Mouse (Mus musculus) lung, adult 2 months (tissue): ENCODE results near the gene Itgb2. TPM values are rescaled to one million over a fixed set of nuclear protein-coding genes. Genes with fewer than 3 reads are reported as not detected.

Experiments
- DNase-seq: peaks from one replicate; pipeline ENCODE4 v3.0.0; 2022
- H3K4me1 ChIP-seq: fragments of 200-500 bp; 2 replicates; pipeline ENCODE4 v1.6.1; 2011; ENCODE audit warnings: low read length; ENCODE audit not compliant: control insufficient read depth, insufficient read depth
- H3K4me3 ChIP-seq: fragments of 200-500 bp; replicated peaks from 2 replicates; pipeline ENCODE3; 2011; ENCODE audit warnings: low read depth, mild to moderate bottlenecking, control low read depth, low read length; ENCODE audit errors: extremely low read depth
- CTCF ChIP-seq: fragments of 200-500 bp; IDR thresholded peaks from 2 replicates; pipeline ENCODE4 v1.5.1; 2011; ENCODE audit warnings: mild to moderate bottlenecking, low read length, control low read depth; ENCODE audit not compliant: insufficient read depth
- POLR2A ChIP-seq: fragments of 200-500 bp; IDR thresholded peaks from 2 replicates; pipeline ENCODE4 v1.6.1; 2011; ENCODE audit warnings: low read depth, mild to moderate bottlenecking, control low read depth, low read length, borderline replicate concordance; ENCODE audit errors: extremely low read depth
- whole genome bisulfite sequencing: fragments of 180-500 bp; shearing (Covaris S2); methylation state at CpG from one replicate; pipeline ENCODE4 v1.1.7; 2018; 5-methylcytosine and 5-hydroxymethylcytosine counted together
- polyA plus RNA-seq: library from polyadenylated mRNA; depleted of rRNA; stranded (reverse); fragments of >200 nt; gene quantifications from 2 replicates; pipeline ENCODE4 v1.2.3, GENCODE M21; 2012

Itgb2 gene
- polyA plus RNA-seq, 1 experiment: 91.7 TPM

DNA sequence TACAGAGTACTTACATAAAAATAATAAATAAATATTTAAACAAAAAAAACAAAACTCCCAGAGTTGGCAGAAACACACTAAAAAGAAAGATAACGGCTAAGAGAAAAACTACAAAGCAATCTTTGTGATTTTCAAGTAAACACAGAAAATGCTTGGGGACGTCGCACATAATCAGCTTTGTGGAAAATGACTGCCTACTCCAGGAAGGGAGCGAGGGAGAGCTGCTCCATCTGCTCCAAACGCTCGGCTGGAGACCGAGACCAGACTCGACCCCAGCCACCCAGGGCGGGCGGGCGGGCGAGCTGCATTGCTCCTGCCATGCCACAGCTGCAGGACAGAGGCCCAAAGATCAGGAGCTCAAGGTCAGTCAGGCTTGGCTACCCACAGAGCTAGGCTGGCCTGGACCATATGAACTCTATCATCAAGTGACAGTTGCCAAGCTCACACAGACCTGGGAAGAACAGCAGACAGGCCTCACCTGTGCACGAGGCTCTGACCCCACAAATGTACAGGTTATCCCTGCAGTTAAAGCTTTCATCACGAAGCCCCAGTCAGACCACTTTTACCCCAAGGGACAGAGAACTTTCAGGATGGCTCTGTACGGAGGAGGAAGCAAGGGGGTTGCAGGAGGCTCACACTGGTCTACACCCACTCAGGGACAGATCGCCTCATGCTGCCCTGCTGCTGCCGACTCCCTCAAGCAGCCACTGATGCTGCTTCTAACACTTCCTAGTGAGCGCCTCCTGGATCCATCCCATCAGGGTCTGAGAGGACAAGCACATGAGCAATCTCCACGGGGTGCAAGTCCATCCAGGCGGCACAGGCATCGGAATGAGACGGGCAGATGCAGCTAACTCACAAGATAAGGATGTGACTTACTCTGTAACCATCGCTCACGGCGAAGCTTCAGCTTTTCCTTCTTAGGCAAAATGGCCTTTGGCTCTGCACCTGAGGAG lies 26.8 kb upstream of the Itgb2 start:
- TF ChIP-seq POLR2A (no peak), CTCF (no peak)

DNA sequence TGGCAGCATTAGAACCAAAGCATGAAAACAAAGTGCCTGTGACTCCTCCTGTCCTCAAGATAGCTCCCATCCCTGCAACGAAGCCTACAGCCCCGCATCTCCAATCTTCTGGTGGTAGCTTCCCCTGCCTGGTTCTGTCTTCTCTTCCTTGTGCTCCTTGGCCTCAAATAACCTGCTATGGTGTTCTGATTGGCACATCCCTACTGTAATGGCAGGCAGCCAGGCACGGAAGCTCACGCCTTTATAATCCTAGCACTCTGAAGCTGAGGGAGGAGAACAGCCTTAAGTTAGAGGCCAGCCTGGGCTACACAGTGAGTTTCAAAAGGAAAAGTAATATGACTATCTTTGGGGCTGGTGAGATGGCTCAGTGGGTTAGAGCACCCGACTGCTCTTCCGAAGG lies 25.9 kb upstream of the Itgb2 start:
- Histone ChIP-seq H3K4me1 (peaks cover 9% of the 10 kb centered on the region), H3K4me3 (no peak overlapping the region)
- TF ChIP-seq POLR2A (no peak), CTCF (no peak)
- WGBS: 75% methylated on average over 6 of the region's 6 CpGs
- DNase-seq: no peak

More for the DNA sequence above, 26.8 kb upstream of the Itgb2 start:
- H3K4me3 ChIP-seq: no peak overlapping the region
- H3K4me1 ChIP-seq: peaks cover 7% of the 10 kb centered on the region; the same call in 1 of the 2 replicates
- DNase-seq: no peak
- 75% methylated on average over 25 of the region's 25 CpGs for WGBS

DNA sequence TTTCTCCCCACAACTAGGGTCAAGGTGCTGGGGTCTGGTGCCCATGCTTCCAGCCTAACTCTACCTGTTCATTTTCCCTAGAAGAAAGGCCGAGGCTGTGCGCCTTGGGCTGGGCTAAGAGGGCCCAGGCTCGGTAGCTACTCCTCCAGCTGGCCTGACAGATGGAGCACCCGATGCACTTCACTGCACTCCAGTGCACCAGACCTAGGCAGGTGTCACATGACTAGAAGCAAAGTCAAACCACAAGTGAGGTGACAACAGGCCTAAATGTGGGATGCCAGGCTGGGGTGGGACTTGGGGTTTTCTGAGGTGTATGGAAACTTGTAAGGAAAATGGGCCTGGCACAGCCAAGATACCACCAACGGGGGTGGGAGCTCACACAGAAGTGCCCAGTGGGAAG lies 23.5 kb upstream of the Itgb2 start:
- H3K4me3 ChIP-seq: no peak overlapping the region
- WGBS: 68% methylated on average over 5 of the region's 5 CpGs
- TF ChIP-seq CTCF: no peak
- TF ChIP-seq POLR2A: no peak
- DNase-seq: no peak
- peaks cover 10% of the 10 kb centered on the region for H3K4me1 ChIP-seq

DNA sequence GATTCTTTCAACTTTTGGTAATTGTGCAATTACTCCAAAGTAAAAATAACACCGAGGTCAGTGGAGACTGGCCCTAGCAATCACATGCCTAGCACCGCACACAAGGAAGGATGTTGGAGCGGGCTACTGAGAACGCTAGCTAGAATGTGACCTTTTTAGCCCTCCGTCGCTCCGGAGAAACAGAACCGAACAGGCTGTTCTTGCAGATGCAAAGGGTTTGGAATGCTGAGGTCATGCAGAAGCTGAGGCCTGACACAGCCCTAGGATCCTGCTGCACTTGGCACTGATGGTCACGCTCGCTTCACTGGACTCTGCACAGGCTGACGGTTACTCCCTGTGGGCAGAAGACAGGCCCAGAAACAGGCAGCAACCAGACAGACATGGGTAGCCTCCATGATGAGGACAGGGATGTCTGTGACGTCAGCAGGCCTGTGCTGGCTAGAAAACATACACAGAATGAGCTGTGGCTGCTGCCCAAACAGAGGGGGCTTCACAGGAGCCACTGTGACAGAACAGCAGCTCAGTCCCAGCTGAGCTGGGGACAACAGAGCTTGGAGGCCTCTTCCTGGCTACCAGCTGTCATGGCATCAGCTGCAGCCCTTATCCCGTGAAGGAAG lies 23.0 kb upstream of the Itgb2 start:
- 68% methylated on average over 13 of the region's 13 CpGs for WGBS
- DNase-seq: no peak
- TF ChIP-seq CTCF (no peak), POLR2A (no peak)
- no peak overlapping the region for H3K4me3 ChIP-seq
- peaks cover 10% of the 10 kb centered on the region for H3K4me1 ChIP-seq

DNA sequence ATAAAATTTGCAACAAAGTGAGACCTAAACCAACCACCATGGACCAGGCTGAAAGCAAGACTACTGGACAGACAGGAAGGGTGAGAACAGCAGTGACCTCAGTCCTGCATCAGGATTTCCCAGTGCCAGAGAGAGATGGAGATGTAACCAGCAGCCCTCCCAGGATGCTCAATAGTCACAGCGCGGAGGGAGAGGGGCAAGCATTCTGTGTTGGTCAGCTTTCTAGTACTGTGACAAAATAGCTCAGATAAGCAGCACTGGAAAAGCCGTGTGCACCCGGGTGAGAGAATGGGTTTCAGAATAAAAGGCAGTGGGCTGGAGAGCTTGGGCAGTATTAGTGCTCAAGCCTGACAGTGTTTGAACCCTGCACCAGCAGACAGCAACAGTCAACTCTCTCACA lies 22.3 kb upstream of the Itgb2 start:
- WGBS: 88% methylated on average over 4 of the region's 4 CpGs
- no peak for DNase-seq
- Histone ChIP-seq H3K4me3 (no peak overlapping the region), H3K4me1 (peaks cover 10% of the 10 kb centered on the region)
- TF ChIP-seq POLR2A (no peak), CTCF (no peak)

DNA sequence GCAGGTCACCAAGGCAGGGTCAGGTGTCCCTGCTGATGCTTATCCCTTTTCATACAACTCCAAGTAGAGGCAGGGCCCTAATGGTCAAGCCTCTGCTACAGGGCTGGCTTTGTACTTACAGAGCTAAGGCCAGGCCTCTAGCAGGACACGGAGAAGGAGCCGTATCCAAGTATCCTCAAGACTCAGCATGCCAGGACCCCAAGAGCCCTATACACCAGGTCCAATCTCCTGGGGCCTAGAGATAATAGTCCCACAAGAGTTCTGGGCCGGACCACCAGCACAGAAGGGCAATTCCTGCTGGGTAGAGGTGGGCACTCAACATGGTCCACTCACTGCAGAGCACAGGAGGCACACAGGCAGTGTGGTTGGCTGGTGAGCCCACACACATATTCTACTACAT lies 21.3 kb upstream of the Itgb2 start:
- TF ChIP-seq CTCF (no peak), POLR2A (no peak)
- no peak overlapping the region for H3K4me3 ChIP-seq
- DNase-seq: no peak
- peaks cover 10% of the 10 kb centered on the region for H3K4me1 ChIP-seq
- WGBS: 87% methylated on average over 3 of the region's 3 CpGs

DNA sequence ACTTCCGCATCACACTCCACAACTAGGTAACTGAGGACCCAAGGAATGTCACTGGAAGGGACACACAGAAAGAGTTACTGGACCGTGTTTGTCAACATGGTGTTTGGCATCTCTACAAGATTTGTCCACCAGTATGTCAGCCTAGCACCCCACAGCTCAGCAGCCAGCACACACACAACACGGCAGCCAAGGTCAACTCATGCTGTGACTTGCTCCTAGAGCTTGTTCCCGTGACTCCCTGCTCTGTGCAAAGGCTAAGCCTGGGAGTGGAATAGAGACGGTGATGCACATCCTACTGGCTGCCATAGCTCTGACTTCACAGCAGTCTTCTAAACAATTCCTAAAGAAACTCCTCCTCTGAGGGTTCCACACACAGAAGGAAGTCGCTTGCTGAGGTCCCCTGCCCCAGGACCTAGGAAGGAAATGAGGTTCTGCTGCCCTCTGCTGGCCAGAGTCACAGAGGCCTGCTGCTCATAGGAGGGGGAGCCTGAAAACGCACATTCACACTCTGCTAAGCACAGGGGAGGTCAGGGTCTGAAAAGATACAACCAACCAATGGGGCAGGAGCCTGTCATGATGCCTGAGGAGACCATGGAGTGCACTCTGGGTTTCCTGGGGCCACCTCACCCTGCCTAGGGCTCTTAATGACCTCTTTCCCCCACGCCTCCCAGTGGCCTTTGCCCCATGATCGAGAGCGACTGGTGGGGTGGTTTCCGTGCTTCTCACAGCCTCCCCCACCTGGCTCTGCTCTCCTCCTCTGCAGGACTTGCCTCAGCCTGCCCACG lies 20.5 kb upstream of the Itgb2 start:
- Histone ChIP-seq H3K4me3 (no peak overlapping the region), H3K4me1 (peaks cover 7% of the 10 kb centered on the region)
- 43% methylated on average over 12 of the region's 12 CpGs for WGBS
- no peak for TF ChIP-seq POLR2A
- peak; percentile 90 for TF ChIP-seq CTCF
- DNase-seq: peak; percentile 84

DNA sequence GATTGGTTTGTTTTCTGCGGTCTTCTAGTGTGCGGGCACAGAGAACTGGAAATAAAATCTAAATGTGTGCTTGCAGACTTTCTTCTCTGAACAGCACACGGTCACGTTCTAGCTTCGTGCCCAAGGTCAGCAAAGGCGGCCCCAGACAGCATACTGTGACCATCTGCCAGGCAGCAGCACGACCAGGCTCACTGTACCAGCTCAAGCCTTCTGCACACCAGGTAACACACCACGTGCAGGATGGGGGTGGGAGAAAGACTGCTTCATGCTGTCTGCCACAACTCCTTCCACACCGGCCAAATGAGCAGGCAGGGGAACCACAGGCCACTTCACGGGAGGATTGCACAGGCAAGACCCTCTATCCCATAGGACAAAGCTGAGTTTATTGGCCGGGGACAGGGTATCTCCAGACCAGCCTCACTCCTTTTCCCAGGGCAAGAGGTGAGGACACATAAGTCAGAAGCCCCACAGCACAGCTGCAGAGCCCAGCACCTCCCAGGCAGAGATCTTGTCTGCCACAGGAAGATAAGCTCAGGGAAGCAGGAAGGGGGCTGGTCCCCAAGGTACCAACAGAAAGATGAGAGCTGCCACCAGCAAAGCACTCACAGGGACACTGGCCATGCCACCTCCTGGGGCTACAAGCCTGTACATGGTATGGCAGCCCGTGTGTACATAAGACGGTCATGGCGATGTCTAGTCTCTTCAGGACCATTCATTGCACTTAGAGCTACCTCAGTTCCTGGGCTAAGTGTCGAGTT lies 19.6 kb upstream of the Itgb2 start:
- Histone ChIP-seq H3K4me1 (peaks cover 7% of the 10 kb centered on the region), H3K4me3 (no peak overlapping the region)
- no peak for DNase-seq
- no peak for TF ChIP-seq POLR2A
- no peak for TF ChIP-seq CTCF
- 84% methylated on average over 15 of the region's 15 CpGs for WGBS
